Mouse (Mus musculus) kidney, embryonic 14.5 days (tissue): ENCODE results near the gene Slc25a33. TPM values are rescaled to one million over a fixed set of nuclear protein-coding genes. Genes with fewer than 3 reads are reported as not detected.
A peak's percentile ranks its signal among the peaks of the same experiment; 100 is the strongest.

Experiments used
- ATAC-seq: fragments of 200-750 bp; cut with Nextera tagmentation; 2 replicates; pipeline ENCODE4 v1.8.0; 2017; ENCODE audit warnings: moderate number of reproducible peaks, mild to moderate bottlenecking, moderate TSS enrichment, moderate library complexity; ENCODE audit not compliant: low FRiP score, low TSS enrichment
- H3K27ac ChIP-seq: fragments of 300-500 bp; sonication (generic); 2 replicates; pipeline ENCODE4 v1.5.1; 2014; ENCODE audit warnings: low read depth, mild to moderate bottlenecking, low read length, moderate library complexity, mixed read lengths
- H3K27me3 ChIP-seq: fragments of 300-500 bp; sonication (generic); 2 replicates; pipeline ENCODE4 v1.6.1; 2014; ENCODE audit warnings: mild to moderate bottlenecking, low read length; ENCODE audit not compliant: control insufficient read depth, insufficient read depth
- H3K36me3 ChIP-seq: fragments of 300-500 bp; sonication (generic); 2 replicates; pipeline ENCODE4 v1.6.1; 2014; ENCODE audit warnings: low read length, mixed read lengths; ENCODE audit not compliant: control insufficient read depth, insufficient read depth
- H3K4me1 ChIP-seq: fragments of 300-500 bp; sonication (generic); 2 replicates; pipeline ENCODE4 v1.6.1; 2014; ENCODE audit warnings: low read length, mixed read lengths; ENCODE audit not compliant: control insufficient read depth, insufficient read depth
- H3K4me2 ChIP-seq: fragments of 300-500 bp; sonication (generic); replicated peaks from 2 replicates; pipeline ENCODE4 v1.6.1; 2014; ENCODE audit warnings: low read depth, mild to moderate bottlenecking, low read length
- H3K4me3 ChIP-seq: fragments of 300-500 bp; sonication (generic); 2 replicates; pipeline ENCODE4 v1.5.1; 2014; ENCODE audit warnings: mild to moderate bottlenecking, low read length
- H3K9ac ChIP-seq: fragments of 300-500 bp; sonication (generic); 2 replicates; pipeline ENCODE4 v1.6.1; 2014; ENCODE audit warnings: low read depth, mild to moderate bottlenecking, low read length, moderate library complexity
- H3K9me3 ChIP-seq: fragments of 300-500 bp; sonication (generic); 2 replicates; pipeline ENCODE4 v1.6.1; 2016; ENCODE audit warnings: low read length; ENCODE audit not compliant: control insufficient read depth
- WGBS: fragments of 180-500 bp; shearing (Covaris S2); extraction: QIAGEN DNeasy Blood & Tissue Kit; methylation state at CpG from one replicate; pipeline ENCODE4 v1.1.7; 2014; 5-methylcytosine and 5-hydroxymethylcytosine counted together
- polyA plus RNA-seq: library from polyadenylated mRNA; unstranded; fragments of >200 nt; fragmentation: Nextera tagmentation; extraction: Ambion mirVana; gene quantifications from 2 replicates; pipeline ENCODE4 v1.2.1, GENCODE M21; 2014

Gene Slc25a33
- polyA plus RNA-seq, 1 experiment from 2014 or later: 19.3 TPM

DNA sequence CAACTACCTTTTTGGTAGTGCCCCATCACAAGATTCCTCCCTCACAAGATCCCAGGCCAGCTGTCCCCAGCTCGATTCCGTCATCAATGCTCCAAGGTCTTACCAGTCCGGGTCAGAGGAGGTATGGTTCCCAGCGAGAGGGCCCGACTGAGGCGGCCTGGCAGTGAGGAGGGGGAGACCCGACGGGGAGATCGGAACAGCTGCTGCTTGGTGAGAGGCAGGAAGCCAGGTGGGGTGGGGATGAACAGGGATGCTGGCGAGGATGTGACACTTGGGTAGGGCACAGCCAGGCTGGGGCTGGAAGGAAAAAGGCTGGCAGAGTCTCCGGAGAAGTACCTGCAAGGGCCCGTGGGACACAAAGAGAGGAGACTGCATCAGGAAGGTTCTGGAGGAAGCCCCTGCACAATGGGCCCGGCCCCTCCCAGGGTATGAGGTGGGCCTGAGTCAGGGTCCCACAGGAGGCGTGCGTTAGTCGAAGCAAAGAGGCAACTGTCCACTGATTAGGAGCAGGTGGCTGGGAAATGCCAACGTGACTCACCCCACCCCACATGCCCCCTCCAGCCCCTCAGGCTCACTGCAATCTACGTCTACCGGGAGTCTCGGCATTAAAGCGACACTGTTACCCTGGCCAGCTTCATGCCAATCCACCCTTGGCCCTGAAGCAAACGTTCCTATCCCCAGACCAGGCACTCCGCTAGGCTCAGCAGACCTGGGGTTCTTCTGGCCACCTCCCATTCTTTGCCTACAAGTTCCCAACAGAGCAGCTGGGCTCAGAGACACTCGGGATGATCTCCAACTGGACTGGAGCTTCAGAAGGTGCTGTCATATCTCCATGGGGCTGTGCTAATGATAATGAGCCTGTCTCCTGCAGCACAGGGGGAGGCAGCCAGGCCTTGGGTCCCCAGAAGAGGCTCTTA, 51.7 kb downstream of the Slc25a33 start:
- no peak for ATAC-seq
- H3K9me3 ChIP-seq: no peaks in the 10 kb centered on the region
- H3K4me2 ChIP-seq: no peak overlapping the region
- WGBS: 89% methylated on average over 24 of the region's 24 CpGs
- 0 out of 2 replicates have a peak overlapping the region, but pooled peaks have one; percentile 2 for H3K9ac ChIP-seq
- H3K36me3 ChIP-seq: peaks cover 94% of the 10 kb centered on the region
- H3K4me1 ChIP-seq: no peaks in the 10 kb centered on the region
- H3K4me3 ChIP-seq: no peak overlapping the region
- no peak overlapping the region for H3K27ac ChIP-seq
- H3K27me3 ChIP-seq: no peaks in the 10 kb centered on the region

DNA sequence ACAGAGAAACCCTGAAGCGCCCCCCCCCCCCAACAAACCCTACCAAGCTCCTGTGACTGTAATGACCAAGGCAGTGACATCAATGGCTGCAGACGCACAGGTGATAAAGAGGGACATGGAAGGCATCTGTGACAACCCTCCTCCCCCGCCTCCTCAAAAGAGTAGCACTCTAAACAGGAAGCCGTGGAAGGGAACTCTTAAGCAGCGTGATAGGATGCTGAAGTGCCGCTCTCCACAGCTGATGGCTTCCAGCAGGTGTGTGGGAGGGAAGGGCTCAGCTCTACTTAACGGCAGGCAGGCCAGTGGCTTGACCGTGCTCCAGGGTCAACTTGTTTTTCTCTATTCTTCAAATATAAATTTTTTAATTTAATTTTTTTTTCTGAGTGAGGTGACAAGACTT, 52.9 kb downstream of the Slc25a33 start:
- WGBS: 63% methylated on average over 8 of the region's 8 CpGs

DNA sequence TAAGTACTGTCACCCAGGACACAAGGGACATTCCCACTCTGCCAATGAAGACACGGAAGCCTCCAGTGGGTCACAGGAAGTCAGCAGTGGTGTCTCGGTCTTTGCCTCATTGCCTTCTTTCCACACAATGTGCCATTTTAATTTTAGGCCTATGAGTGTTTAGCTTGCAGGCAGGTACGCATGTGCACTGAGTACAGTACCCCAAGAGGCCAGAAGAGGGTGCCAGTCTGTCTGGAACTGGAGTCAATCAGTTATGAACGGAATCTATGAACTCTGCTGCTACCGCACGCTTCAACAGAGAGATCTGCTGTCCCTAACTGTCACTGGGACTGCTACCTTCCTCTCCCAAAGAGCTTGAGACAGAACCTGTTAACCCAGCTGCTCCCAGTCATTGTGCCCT, 54.4 kb downstream of the Slc25a33 start:
- no peaks in the 10 kb centered on the region for H3K27me3 ChIP-seq
- no peaks in the 10 kb centered on the region for H3K9me3 ChIP-seq
- ATAC-seq: no peak
- no peak overlapping the region for H3K9ac ChIP-seq
- no peaks in the 10 kb centered on the region for H3K4me1 ChIP-seq
- no peak overlapping the region for H3K4me2 ChIP-seq
- H3K27ac ChIP-seq: no peak overlapping the region
- no peak overlapping the region for H3K4me3 ChIP-seq
- H3K36me3 ChIP-seq: peaks cover 94% of the 10 kb centered on the region
- WGBS: 85% methylated on average over 6 of the region's 6 CpGs

More for the DNA sequence above, 52.9 kb downstream of the Slc25a33 start:
- Histone ChIP-seq H3K27me3 (no peaks in the 10 kb centered on the region), H3K4me3 (no peak overlapping the region), H3K4me2 (no peak overlapping the region), H3K9ac (no peak overlapping the region), H3K27ac (no peak overlapping the region), H3K36me3 (peaks cover 94% of the 10 kb centered on the region), H3K4me1 (no peaks in the 10 kb centered on the region), H3K9me3 (no peaks in the 10 kb centered on the region)
- no peak for ATAC-seq

DNA sequence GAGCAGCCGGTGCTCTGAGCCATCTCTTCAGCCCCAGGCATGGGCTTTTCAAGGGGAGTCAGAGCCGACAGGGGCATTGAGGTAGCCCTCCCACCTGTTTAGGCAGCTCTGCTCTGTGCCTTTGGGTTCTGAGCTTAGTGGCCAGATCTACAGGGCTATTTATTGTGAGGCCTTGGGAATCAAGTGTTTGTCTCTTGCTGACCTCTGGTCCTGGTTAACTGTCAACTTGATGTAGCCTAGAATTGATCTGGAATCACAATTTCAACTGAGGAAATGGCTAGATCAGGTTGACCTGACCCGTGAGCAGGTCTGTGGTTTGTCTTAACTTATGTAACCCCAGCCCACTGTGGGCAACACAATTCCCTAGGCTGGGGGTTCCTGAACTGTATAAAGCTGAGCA, 59.5 kb downstream of the Slc25a33 start:
- Histone ChIP-seq H3K4me2 (no peak overlapping the region), H3K4me1 (no peaks in the 10 kb centered on the region), H3K9me3 (no peaks in the 10 kb centered on the region), H3K36me3 (peaks cover 49% of the 10 kb centered on the region), H3K9ac (no peak overlapping the region), H3K4me3 (no peak overlapping the region), H3K27ac (no peak overlapping the region), H3K27me3 (no peaks in the 10 kb centered on the region)
- WGBS: 76% methylated on average over 3 of the region's 3 CpGs
- no peak for ATAC-seq

DNA sequence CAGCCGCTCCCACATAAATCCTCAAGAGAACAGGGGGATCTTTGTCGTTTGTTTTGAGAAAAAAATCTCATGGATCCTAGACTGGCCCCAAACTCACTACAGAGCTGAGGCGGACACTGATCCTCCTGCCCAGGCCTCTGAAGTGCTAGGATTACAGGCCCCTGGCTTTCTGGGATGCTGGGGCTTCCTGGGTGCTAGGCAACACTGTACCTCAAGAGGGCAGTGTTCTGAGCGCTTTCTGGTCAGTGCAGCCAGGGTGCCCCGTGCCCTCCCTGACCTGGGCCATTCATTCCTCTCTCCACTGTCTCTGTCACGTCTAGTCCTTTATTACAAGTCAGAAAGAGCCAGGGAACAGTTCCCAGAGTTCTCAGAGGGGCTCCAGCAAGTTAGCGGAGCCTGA, 62.1 kb downstream of the Slc25a33 start:
- no peaks in the 10 kb centered on the region for H3K27me3 ChIP-seq
- peaks cover 23% of the 10 kb centered on the region for H3K36me3 ChIP-seq
- H3K9ac ChIP-seq: 0 out of 2 replicates have a peak overlapping the region, but pooled peaks have one; percentile 7
- no peak overlapping the region for H3K4me2 ChIP-seq
- WGBS: 19% methylated on average over 7 of the region's 7 CpGs
- ATAC-seq: peak; percentile 34; the same call in 1 of the 2 replicates
- H3K4me3 ChIP-seq: no peak overlapping the region
- no peaks in the 10 kb centered on the region for H3K4me1 ChIP-seq
- H3K27ac ChIP-seq: no peak overlapping the region
- H3K9me3 ChIP-seq: no peaks in the 10 kb centered on the region

DNA sequence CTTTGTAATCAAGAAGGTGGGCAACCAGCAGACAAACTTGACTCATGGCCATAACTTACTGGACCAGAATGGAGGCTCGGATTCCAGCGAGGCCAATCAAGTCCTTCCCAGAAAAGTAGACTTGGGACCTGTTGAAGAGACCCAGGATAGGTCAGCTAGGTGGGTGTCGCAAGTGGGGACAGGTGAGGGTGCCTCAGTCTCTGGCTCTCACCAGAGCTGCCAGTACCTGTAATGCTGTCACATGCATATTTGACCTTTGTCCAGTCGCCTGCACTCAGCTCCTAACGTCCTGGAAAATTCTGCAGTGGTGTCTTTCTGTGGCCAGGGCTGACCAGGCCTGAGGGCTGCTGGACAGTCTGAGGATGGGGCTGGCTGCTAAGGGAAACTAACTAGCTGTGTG, 62.6 kb downstream of the Slc25a33 start:
- Histone ChIP-seq H3K4me1 (no peaks in the 10 kb centered on the region), H3K9me3 (no peaks in the 10 kb centered on the region), H3K4me3 (no peak overlapping the region), H3K4me2 (no peak overlapping the region), H3K27me3 (no peaks in the 10 kb centered on the region), H3K9ac (no peak overlapping the region), H3K27ac (no peak overlapping the region), H3K36me3 (peaks cover 18% of the 10 kb centered on the region)
- WGBS: 87% methylated on average over 5 of the region's 5 CpGs
- ATAC-seq: no peak

DNA sequence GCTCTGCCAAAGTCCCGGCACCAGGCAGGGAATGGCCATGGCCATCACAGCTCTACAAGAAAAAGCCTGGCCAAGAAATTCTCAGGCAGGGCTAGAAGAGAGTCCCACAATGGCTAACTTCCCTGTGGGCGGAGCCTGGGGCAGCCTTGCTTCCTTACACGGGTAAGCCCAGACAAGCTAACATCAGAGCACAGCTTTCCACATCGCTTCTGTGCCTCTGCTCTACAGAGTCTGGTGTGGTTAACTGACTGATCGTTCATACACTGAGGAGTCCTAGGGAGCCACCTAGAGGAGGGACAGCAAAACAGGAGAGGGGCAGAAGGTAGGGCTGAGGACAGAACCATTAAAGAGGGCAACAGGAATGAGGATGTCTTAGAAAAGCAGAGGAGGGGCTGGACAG, 63.6 kb downstream of the Slc25a33 start:
- 19% methylated on average over 5 of the region's 5 CpGs for WGBS
- Histone ChIP-seq H3K27ac (no peak overlapping the region), H3K36me3 (peaks cover 9% of the 10 kb centered on the region), H3K4me3 (no peak overlapping the region), H3K9me3 (no peaks in the 10 kb centered on the region), H3K9ac (no peak overlapping the region), H3K27me3 (no peaks in the 10 kb centered on the region), H3K4me2 (no peak overlapping the region), H3K4me1 (no peaks in the 10 kb centered on the region)
- peak; percentile 87 for ATAC-seq

DNA sequence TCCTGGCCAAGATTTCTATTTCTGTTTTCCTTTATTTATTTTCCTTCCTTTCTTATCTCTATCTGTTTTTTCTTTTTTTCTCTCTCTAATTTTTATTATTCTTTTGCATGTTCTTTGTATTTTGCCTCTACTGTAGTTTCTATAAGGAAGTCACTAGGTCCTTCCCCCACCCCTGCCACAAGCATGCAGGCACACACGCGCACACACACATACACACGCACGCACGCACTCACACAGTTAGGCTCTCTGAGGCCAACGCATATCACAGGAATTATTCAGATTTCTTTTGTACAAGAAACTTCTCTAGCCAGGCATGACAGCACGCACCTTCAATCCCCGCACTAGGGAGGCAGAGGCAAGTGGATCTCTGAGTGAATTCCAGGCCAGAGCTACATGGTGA, 68.1 kb downstream of the Slc25a33 start:
- Histone ChIP-seq H3K27me3 (no peaks in the 10 kb centered on the region), H3K4me3 (no peak overlapping the region), H3K9me3 (no peaks in the 10 kb centered on the region), H3K27ac (no peak overlapping the region), H3K9ac (no peak overlapping the region), H3K36me3 (no peaks in the 10 kb centered on the region), H3K4me1 (no peaks in the 10 kb centered on the region), H3K4me2 (no peak overlapping the region)
- 91% methylated on average over 8 of the region's 8 CpGs for WGBS
- ATAC-seq: no peak

DNA sequence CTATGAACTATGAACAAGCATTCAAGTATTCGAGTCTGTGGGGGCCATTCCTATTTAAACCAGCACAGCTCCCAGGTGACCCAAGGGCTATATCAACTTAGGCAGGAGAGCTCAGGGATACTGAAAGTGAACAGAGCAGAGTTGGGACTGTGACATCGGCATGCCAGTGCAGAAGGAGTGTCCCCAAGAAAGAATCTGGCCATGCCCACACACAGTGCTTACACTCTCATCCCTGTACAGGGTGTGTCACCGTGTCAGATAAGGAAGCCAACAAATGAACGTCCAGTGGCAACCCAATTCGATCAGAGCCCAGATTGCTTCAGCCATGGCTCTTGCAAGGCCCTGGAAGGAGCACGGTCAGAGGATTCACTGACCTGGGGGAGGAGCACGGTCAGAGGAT, 68.8 kb downstream of the Slc25a33 start:
- WGBS: 46% methylated on average over 7 of the region's 7 CpGs
- Histone ChIP-seq H3K9ac (no peak overlapping the region), H3K27ac (no peak overlapping the region), H3K4me2 (no peak overlapping the region), H3K27me3 (no peaks in the 10 kb centered on the region), H3K4me3 (no peak overlapping the region), H3K4me1 (no peaks in the 10 kb centered on the region), H3K9me3 (no peaks in the 10 kb centered on the region), H3K36me3 (no peaks in the 10 kb centered on the region)
- no peak for ATAC-seq
